Mouse (Mus musculus): ENCODE data around the gene Fpr3. TPM values are rescaled to one million over a fixed set of nuclear protein-coding genes. Genes with fewer than 3 reads are reported as not detected.

The Fpr3 gene
- polyA plus RNA-seq, 1 experiment from 2014 or later, result not detected

DNA sequence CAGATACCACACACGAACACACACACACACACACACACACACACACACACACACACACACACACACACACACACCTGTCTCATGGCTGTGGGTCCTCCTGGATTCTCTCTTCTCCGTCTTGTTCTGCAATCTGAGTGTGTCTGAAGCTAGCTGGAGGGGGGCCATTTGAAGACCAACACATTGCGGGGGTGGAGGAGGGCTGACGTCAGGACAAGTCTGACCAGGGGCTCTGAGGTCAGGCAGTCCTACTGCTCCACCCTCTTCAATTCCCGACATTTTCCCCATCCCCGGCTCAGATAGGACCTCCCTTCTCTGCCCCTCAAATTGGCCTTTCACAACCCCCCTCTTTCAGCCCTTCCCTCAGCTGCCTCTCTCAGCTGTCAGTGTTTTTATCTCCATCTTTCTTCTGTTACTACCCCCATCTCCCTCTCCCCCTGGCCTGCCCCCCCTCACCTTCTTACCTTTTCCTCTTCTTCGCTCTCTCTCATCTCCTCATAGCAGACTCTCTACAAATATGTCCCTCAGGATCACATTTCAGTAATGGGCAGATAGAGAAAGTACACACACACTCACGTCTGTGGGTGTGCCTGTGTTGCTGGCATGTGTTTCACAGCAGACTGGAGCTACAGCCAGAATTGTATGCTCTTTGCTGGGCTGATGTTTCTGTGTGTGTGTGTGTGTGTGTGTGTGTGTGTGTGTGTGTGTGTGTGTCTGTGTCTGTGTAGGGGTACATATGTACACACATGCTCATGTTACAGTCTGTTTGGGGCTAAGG lies 32.4 kb upstream of the Fpr3 start, which contains the start of gene Has1:
TSS of gene Has1 (minus strand) at position 142 of the 775 bp plus-strand sequence.
- H3K27me3 ChIP-seq (replicated peaks), result peaks cover 3% of the 10 kb centered on the region
- WGBS, result 34% methylated on average over 8 of the region's 8 CpGs
- H3K4me2 ChIP-seq, result no peak within 1 kb of the TSS
- no peaks in the 10 kb centered on the region for H3K9me3 ChIP-seq (replicated peaks)
- no peak for ATAC-seq (ENCODE audit: insufficient number of reproducible peaks, low FRiP score)
- peaks cover under 1% of the 10 kb centered on the region; the same call in 1 of the 2 replicates for H3K4me1 ChIP-seq (replicated peaks)
- H3K27ac ChIP-seq (ENCODE audit: poor library complexity, severe bottlenecking), result no peak within 1 kb of the TSS
- no peak within 1 kb of the TSS for H3K9ac ChIP-seq
- peaks cover 3% of the 10 kb centered on the region; the same call in 1 of the 2 replicates for H3K36me3 ChIP-seq
- H3K4me3 ChIP-seq, result no peak within 1 kb of the TSS

- H3K4me2 ChIP-seq, result no peak overlapping the region
- H3K4me1 ChIP-seq (replicated peaks), result no peaks in the 10 kb centered on the region
- H3K9ac ChIP-seq, result no peak overlapping the region
- peak; percentile 25; the same call in 1 of the 2 replicates for ATAC-seq (ENCODE audit: insufficient number of reproducible peaks, low FRiP score)
- 69% methylated on average over 1 of the region's 1 CpGs for WGBS
- peaks cover 3% of the 10 kb centered on the region; the same call in 1 of the 2 replicates for H3K36me3 ChIP-seq
- no peak overlapping the region for H3K4me3 ChIP-seq
- no peaks in the 10 kb centered on the region for H3K27me3 ChIP-seq (replicated peaks)
- H3K9me3 ChIP-seq (replicated peaks), result no peaks in the 10 kb centered on the region
- H3K27ac ChIP-seq (ENCODE audit: poor library complexity, severe bottlenecking), result no peak overlapping the region
Measured at GRCm38 (mm10) chr17:17856612-17857011, 31.0 kb upstream of the Fpr3 start.

DNA sequence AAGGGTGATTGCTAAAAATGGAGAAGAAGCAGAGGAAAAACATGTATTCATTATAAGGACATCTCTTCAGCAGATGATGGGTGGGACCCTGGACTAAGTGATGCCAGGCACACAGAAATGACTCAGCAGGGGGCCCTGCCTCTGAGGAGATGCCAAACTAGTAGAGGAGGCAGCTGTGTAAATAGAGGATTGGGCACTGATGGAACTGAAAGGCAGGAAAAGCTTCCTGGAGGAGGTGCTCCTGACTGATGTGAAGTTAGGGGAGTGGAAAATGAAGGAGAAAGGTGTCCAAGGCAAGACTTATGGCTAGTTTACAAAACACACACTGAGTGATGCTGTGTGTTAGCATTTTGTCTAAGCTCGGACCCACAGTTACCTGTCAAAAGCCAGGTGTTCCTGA lies 30.2 kb upstream of the Fpr3 start:
- Histone ChIP-seq H3K9ac (no peak overlapping the region), H3K27me3 (replicated peaks) (no peaks in the 10 kb centered on the region), H3K9me3 (replicated peaks) (no peaks in the 10 kb centered on the region), H3K4me2 (no peak overlapping the region), H3K4me3 (no peak overlapping the region), H3K27ac (ENCODE audit: poor library complexity, severe bottlenecking) (no peak overlapping the region), H3K36me3 (peaks cover 7% of the 10 kb centered on the region; the same call in 1 of the 2 replicates), H3K4me1 (replicated peaks) (no peaks in the 10 kb centered on the region)
- no peak for ATAC-seq (ENCODE audit: insufficient number of reproducible peaks, low FRiP score)
- WGBS, result 65% methylated on average over 1 of the region's 1 CpGs

DNA sequence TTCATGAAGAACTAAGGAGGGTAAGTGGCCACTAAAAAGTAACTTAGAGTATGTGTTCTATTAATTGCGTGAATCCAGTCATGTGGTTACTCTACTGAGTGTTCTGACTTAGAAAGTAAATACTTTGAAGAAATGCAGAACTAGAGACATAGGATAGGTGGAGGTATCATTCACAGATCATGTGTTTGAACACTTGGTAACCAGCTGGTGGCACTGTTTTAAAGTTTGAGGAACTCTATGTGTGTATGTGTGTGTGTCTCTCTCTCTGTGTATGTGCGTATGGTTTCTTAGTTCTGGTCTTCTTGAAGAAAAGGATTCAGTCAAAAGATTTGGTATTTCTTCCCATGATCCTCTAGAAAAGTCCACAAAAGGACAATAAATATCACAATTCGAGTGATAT lies 27.5 kb upstream of the Fpr3 start:
- 78% methylated on average over 3 of the region's 3 CpGs for WGBS
- ATAC-seq (ENCODE audit: insufficient number of reproducible peaks, low FRiP score), result no peak
- H3K4me3 ChIP-seq, result no peak overlapping the region

GRCm38 (mm10) chr17:17862360-17862759 lies 25.3 kb upstream of the Fpr3 start:
- H3K4me3 ChIP-seq, result no peak overlapping the region
- 0 out of 2 replicates have a peak, but pooled peaks cover 18% of the 10 kb centered on the region for H3K36me3 ChIP-seq
- WGBS, result 25% methylated on average over 1 of the region's 1 CpGs

More for the DNA sequence above, 27.5 kb upstream of the Fpr3 start:
- H3K27me3 ChIP-seq (replicated peaks), result no peaks in the 10 kb centered on the region
- no peak overlapping the region for H3K4me2 ChIP-seq
- no peak overlapping the region for H3K9ac ChIP-seq
- no peaks in the 10 kb centered on the region for H3K4me1 ChIP-seq (replicated peaks)
- H3K36me3 ChIP-seq, result 0 out of 2 replicates have a peak, but pooled peaks cover 13% of the 10 kb centered on the region
- no peaks in the 10 kb centered on the region for H3K9me3 ChIP-seq (replicated peaks)
- H3K27ac ChIP-seq (ENCODE audit: poor library complexity, severe bottlenecking), result no peak overlapping the region

DNA sequence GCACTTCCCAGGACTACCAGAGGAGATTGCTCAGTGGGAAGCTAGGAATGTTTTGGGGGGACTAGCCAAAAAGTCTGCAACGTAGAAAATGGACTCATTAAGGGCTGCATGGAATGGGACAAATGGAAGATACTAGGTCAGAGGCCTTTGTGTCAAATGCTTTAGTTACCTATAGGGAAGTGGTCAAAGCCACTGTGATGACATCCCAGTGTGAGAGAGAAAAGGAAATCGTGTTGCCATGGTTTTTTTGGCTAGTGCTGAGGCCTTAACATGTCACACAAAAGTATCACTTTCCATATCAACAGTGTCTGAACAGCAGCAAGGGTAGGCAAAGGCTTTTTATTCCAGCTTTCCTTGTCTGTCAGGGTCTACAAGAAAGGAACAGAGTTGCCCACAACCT lies 22.5 kb upstream of the Fpr3 start:
- H3K9me3 ChIP-seq (replicated peaks), result no peaks in the 10 kb centered on the region
- no peaks in the 10 kb centered on the region for H3K27me3 ChIP-seq (replicated peaks)
- H3K4me3 ChIP-seq, result no peak overlapping the region
- no peak overlapping the region for H3K27ac ChIP-seq (ENCODE audit: poor library complexity, severe bottlenecking)
- 0 out of 2 replicates have a peak, but pooled peaks cover 18% of the 10 kb centered on the region for H3K36me3 ChIP-seq
- no peaks in the 10 kb centered on the region for H3K4me1 ChIP-seq (replicated peaks)
- H3K4me2 ChIP-seq, result no peak overlapping the region
- H3K9ac ChIP-seq, result no peak overlapping the region
- ATAC-seq (ENCODE audit: insufficient number of reproducible peaks, low FRiP score), result no peak
- 58% methylated on average over 2 of the region's 2 CpGs for WGBS

More at GRCm38 (mm10) chr17:17862360-17862759, 25.3 kb upstream of the Fpr3 start:
- no peak overlapping the region for H3K9ac ChIP-seq
- no peak for ATAC-seq (ENCODE audit: insufficient number of reproducible peaks, low FRiP score)
- no peaks in the 10 kb centered on the region for H3K27me3 ChIP-seq (replicated peaks)
- H3K9me3 ChIP-seq (replicated peaks), result no peaks in the 10 kb centered on the region
- H3K4me1 ChIP-seq (replicated peaks), result no peaks in the 10 kb centered on the region
- no peak overlapping the region for H3K27ac ChIP-seq (ENCODE audit: poor library complexity, severe bottlenecking)
- H3K4me2 ChIP-seq, result no peak overlapping the region

GRCm38 (mm10) chr17:17866801-17867469 lies 20.7 kb upstream of the Fpr3 start:
- no peak overlapping the region for H3K4me2 ChIP-seq
- ATAC-seq (ENCODE audit: insufficient number of reproducible peaks, low FRiP score), result no peak
- 82% methylated on average over 11 of the region's 11 CpGs for WGBS
- 0 out of 2 replicates have a peak, but pooled peaks cover 18% of the 10 kb centered on the region for H3K36me3 ChIP-seq
- H3K9ac ChIP-seq, result no peak overlapping the region
- no peak overlapping the region for H3K27ac ChIP-seq (ENCODE audit: poor library complexity, severe bottlenecking)
- H3K27me3 ChIP-seq (replicated peaks), result no peaks in the 10 kb centered on the region
- H3K4me3 ChIP-seq, result no peak overlapping the region
- no peaks in the 10 kb centered on the region for H3K9me3 ChIP-seq (replicated peaks)
- H3K4me1 ChIP-seq (replicated peaks), result no peaks in the 10 kb centered on the region

DNA sequence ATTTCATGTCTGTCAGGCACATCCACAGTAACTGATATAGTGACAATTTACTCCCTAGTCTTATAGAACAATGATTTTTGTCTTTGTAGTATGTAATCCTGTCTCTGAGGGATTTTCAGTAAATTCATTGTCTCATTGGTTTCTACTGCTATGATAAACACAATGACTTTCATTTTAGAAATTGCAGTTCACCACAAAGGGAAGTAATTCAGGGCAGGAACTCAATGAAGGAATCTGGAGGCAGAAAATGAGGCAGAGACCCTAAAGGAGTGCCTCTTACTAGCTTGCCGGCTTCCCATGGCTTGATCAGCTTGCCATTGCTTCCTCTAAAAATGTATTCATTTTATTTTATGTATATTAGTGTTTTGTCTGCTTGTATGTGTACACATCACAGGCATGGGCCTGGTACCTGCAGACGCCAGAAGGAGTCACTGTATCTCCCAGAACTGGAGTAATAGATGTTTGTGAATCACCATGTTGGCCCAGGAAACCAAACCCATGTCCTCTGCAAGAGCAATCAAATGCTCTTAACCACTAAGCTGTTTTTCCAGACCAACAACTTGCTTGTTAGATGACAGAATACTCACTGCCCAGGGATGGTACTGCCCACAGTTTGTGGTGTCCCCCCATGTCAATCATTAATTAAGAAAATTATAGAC lies 16.6 kb upstream of the Fpr3 start:
- Histone ChIP-seq H3K9ac (no peak overlapping the region), H3K4me2 (no peak overlapping the region), H3K4me3 (no peak overlapping the region), H3K27ac (ENCODE audit: poor library complexity, severe bottlenecking) (no peak overlapping the region), H3K4me1 (replicated peaks) (no peaks in the 10 kb centered on the region), H3K27me3 (replicated peaks) (no peaks in the 10 kb centered on the region), H3K9me3 (replicated peaks) (no peaks in the 10 kb centered on the region), H3K36me3 (0 out of 2 replicates have a peak, but pooled peaks cover 2% of the 10 kb centered on the region)
- ATAC-seq (ENCODE audit: insufficient number of reproducible peaks, low FRiP score), result no peak
- WGBS, result 71% methylated on average over 2 of the region's 2 CpGs

GRCm38 (mm10) chr17:17871697-17872096 lies 16.0 kb upstream of the Fpr3 start:
- H3K4me2 ChIP-seq, result no peak overlapping the region
- ATAC-seq (ENCODE audit: insufficient number of reproducible peaks, low FRiP score), result no peak
- H3K4me1 ChIP-seq (replicated peaks), result no peaks in the 10 kb centered on the region
- H3K9ac ChIP-seq, result no peak overlapping the region
- no peak overlapping the region for H3K4me3 ChIP-seq
- 73% methylated on average over 2 of the region's 2 CpGs for WGBS
- no peaks in the 10 kb centered on the region for H3K9me3 ChIP-seq (replicated peaks)
- no peaks in the 10 kb centered on the region for H3K27me3 ChIP-seq (replicated peaks)
- H3K27ac ChIP-seq (ENCODE audit: poor library complexity, severe bottlenecking), result no peak overlapping the region
- H3K36me3 ChIP-seq, result no peaks in the 10 kb centered on the region

- Histone ChIP-seq H3K9ac (no peak overlapping the region), H3K4me2 (no peak overlapping the region), H3K4me1 (replicated peaks) (no peaks in the 10 kb centered on the region), H3K9me3 (replicated peaks) (no peaks in the 10 kb centered on the region), H3K27ac (ENCODE audit: poor library complexity, severe bottlenecking) (no peak overlapping the region), H3K4me3 (no peak overlapping the region), H3K36me3 (no peaks in the 10 kb centered on the region), H3K27me3 (replicated peaks) (no peaks in the 10 kb centered on the region)
- WGBS, result 60% methylated on average over 1 of the region's 1 CpGs
- no peak for ATAC-seq (ENCODE audit: insufficient number of reproducible peaks, low FRiP score)
Measured at GRCm38 (mm10) chr17:17879347-17879746, 8.3 kb upstream of the Fpr3 start.

DNA sequence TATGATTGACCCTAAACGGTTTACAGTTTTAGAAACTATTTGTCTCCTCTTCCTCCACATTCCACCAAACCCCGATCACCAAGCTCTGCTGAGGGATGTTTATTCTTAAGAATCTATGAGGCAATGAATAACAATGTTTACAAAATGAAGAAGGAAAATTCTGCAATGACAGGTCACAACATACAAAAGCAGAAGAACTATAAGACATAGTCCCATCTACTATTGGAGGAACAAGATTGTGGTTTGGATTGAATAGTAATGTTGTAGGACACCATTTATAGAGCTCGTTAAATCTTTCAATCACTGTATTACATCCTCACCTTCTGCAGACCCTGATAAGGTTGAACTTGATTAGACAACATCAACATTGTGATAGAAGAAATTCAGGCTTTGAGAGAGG lies 5.0 kb upstream of the Fpr3 start:
- H3K9me3 ChIP-seq (replicated peaks), result no peaks in the 10 kb centered on the region
- H3K27ac ChIP-seq (ENCODE audit: poor library complexity, severe bottlenecking), result no peak overlapping the region
- 74% methylated on average over 3 of the region's 3 CpGs for WGBS
- ATAC-seq (ENCODE audit: insufficient number of reproducible peaks, low FRiP score), result no peak
- H3K27me3 ChIP-seq (replicated peaks), result no peaks in the 10 kb centered on the region
- H3K4me2 ChIP-seq, result no peak overlapping the region
- H3K4me1 ChIP-seq (replicated peaks), result no peaks in the 10 kb centered on the region
- H3K36me3 ChIP-seq, result no peaks in the 10 kb centered on the region
- H3K4me3 ChIP-seq, result no peak overlapping the region
- H3K9ac ChIP-seq, result no peak overlapping the region
